Mouse (Mus musculus) brain, embryonic 14.5 days (tissue): Measurements from ENCODE around the gene Fap. TPM values are rescaled to one million over a fixed set of nuclear protein-coding genes. Genes with fewer than 3 reads are reported as not detected.

Experiments used
- DNase-seq: peaks from one replicate; pipeline ENCODE4 v3.0.0-alpha.2; 2011; ENCODE audit warnings: low read depth
- CTCF ChIP-seq: fragments of 200-500 bp; IDR thresholded peaks from 2 replicates; pipeline ENCODE4 v1.5.1; 2012; ENCODE audit warnings: inconsistent platforms, mild to moderate bottlenecking, moderate library complexity, borderline replicate concordance; ENCODE audit not compliant: insufficient read depth, insufficient read length; ENCODE audit errors: extremely low read depth
- POLR2A ChIP-seq: fragments of 200-500 bp; IDR thresholded peaks from 2 replicates; pipeline ENCODE4 v1.6.1; 2012; ENCODE audit warnings: mild to moderate bottlenecking, inconsistent platforms, borderline replicate concordance; ENCODE audit not compliant: poor library complexity, insufficient read depth, insufficient read length, severe bottlenecking; ENCODE audit errors: extremely low read depth
- polyA plus RNA-seq: library from polyadenylated mRNA; depleted of rRNA; stranded (reverse); fragments of >200 nt; gene quantifications from 2 replicates; pipeline ENCODE4 v1.2.3, GENCODE M21; 2012

Fap gene
- polyA plus RNA-seq, 1 experiment, result 1.7 TPM

DNA sequence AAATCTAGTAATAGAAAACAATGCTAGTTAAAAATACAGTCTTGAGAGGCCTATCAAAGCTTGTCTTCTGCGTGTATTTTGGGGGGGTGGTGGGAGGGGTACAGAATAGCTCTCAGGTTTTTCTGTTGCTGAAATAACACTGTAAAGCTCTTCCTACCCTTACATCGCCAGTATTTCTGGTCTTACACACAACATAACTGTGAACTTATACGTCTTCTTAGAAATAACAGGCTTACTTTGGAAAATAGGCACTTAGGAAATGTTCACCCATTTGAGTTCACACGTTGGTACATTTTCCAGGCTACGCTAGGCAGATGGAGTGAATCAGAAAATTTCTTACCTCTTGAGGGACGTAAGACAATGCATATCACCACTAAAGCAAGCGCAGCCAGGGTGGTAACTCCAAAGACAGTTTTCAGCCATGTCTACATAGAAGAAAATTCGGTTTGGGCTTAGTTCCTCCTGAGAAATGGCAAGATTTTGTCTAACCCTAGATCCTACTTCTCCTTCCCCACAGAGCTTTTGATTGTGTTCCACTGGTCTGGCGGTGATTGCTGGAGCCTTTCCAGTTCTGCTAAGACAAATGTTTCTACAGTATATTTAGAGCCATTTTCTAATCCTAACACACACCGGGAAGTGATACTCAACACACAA lies 649 bp downstream of the Fap start:
- TF ChIP-seq CTCF, result no peak
- no peak for TF ChIP-seq POLR2A
- DNase-seq, result peak; percentile 30

DNA sequence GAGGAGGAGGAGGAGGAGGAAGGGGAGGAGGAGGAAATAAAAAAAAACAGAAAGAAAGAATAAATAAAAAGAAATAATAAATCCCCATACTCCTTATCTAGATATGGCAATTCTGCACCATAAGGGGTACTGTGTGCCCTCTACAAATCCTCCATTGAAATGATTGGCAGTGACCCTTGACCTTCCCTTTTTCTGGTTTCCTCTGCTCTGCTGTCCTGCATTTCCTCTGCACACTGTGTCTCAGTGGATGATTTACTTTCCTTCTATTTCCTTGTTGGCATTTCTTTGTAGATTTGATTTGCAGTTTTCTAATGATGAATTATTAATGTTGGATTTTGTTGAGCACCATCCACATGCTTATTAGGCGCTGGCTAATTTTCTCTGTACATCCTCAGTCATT lies 9.2 kb downstream of the Fap start:
- no peak for DNase-seq
- no peak for TF ChIP-seq POLR2A
- no peak for TF ChIP-seq CTCF

DNA sequence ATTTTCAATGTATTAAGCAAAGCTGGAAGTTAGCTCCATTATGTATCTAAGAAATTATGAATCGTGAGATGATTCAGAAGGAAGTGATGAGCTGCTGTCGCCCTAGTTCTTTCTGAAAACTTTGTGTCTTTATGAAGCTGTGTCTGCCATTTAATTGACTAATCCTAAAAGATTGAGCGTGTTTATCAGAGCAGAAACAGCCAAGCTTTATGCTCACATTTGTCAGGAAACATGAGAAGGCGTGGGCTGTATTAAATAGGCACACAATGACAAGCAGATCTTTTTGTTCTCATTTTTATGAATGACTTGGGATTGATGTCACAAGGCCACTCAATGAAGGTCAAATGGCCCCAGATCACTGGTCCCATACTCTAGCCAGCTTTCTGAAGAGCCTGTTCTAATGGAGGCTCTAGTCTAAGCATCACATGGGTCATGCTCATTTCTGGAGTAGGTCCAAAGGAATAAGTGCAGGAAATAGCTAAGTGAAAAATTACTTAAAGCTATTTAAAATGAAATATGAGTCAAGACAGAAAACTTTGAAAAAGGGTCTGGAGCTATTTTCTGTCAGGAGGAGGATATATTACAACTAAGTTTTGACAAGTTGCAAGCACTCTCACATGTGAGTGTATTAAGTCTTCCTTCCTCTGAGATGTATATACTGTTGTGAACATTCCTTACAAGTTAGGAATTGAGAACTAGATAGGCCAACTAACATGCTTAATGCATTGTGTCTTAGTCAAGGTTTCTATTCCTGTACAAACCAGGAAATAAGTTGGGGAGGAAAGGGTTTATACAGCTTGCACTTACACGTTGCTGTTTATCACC lies 11.0 kb downstream of the Fap start:
- no peak for DNase-seq
- TF ChIP-seq POLR2A (no peak), CTCF (no peak)

DNA sequence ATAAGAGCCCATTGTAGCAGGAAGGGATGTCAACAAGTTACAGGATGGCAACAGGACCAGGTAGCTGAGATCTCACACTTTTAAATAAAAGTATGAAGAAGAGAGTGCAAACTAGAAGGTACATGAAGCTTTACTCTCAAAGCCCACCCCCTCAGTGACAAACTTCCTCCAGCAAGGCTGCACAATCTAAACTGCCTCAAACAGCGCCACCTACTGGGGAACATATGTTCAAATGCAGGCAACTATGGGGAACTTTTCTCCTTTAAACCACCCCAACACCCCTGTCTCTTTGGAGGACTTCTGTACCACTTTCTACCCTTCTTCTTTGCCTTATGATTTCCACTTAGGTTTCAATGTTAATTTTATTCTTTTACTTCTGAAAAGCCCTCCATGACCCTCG lies 16.5 kb downstream of the Fap start:
- TF ChIP-seq CTCF (peak; percentile 8; the same call in 1 of the 2 replicates), POLR2A (no peak)
- no peak for DNase-seq

DNA sequence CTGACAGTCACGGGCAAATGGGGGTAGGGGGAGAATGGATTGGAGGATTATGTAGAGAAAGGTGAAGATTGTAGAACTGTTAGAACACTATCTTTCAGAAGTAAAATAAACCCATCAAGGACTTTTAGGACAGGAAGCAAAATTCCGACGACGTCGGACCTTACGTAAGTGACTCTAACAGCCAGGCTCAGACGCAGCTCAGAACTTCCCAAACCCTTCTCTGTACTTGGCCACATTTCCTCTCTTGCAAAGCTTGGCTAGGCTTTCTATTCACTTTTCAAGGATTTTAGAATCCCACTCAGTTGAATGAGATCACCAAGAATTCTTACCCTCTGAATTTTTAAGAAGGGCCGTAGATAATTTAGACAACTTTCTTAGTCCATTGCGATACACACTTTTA lies 17.5 kb downstream of the Fap start:
- DNase-seq, result no peak
- TF ChIP-seq CTCF (no peak), POLR2A (no peak)

DNA sequence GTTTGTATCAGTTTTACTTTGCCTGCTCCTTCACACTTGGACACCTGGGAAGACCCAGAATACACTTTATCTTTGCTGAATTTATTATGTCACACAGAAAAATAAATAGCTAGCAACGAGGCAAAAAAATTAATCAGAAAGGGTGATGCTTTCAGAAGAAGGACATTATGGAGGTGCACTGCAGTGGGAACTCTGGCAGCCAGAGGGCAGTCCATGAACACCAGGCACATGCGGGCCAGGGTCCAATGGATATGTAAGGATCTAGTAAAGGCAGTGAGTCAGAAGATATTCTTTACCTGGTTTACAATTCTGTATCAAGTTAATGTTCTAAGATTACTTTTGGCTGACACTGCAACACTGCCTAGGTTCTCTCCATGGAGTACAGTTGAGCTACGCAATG lies 24.2 kb downstream of the Fap start:
- DNase-seq, result no peak
- no peak for TF ChIP-seq POLR2A
- no peak for TF ChIP-seq CTCF

DNA sequence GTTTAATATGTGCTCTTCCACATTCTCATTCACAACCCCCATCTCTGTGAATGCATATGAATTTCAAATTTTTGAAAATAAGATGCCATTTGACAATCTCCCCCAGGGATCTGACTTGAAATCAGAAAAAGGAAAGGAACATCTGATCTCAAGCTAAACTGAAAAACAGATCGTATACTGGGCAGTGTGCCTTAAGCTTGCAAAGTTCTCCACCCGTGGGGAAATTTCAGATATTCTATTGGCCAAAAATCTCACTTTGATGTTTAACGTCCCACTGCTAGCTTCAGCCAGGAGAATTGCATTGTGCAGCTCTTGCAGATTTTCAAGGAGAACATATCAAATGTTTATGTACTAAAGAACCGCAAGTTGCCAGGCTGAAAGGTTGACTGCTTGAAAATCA lies 24.7 kb downstream of the Fap start:
- no peak for TF ChIP-seq CTCF
- no peak for DNase-seq

DNA sequence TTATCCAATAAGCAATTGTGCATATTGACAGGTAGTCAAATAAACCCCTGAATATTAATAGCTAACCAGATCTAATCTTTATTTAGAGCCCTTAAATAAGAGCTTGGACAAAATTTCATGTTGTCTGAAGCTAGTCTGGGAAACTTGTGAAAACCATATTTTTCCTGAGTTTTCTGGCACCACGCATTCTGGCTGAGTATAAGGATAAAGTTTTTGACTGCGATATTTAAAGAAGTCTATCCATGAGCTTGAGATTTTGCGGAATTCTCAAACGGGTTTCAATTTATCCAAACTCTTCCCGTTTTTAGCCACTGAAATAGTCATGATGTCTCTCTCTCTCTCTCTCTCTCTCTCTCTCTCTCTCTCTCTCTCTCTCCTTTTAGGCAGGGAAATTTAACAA lies 25.8 kb downstream of the Fap start:
- no peak for DNase-seq
- TF ChIP-seq POLR2A, result no peak
- TF ChIP-seq CTCF, result no peak

DNA sequence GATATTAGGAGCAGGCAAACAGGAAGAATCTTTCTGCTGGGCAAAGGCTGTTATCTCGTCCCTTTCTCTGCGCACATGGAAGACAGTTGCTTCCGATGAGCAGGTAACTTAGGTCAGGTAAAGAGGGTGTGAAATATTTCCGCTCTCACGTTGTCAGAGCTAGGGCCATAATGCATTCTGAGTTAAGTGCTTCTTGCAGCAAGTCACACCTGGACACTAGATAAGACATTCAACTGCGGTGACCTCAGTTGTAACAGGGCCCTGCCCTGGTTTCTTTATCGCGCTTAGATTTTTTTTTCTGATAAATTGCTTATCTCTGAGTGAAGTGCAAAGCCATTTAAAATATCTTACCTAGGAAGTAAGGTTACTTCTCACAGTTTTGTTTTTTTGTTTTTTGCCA lies 38.4 kb downstream of the Fap start:
- DNase-seq, result no peak
- TF ChIP-seq POLR2A, result no peak

DNA sequence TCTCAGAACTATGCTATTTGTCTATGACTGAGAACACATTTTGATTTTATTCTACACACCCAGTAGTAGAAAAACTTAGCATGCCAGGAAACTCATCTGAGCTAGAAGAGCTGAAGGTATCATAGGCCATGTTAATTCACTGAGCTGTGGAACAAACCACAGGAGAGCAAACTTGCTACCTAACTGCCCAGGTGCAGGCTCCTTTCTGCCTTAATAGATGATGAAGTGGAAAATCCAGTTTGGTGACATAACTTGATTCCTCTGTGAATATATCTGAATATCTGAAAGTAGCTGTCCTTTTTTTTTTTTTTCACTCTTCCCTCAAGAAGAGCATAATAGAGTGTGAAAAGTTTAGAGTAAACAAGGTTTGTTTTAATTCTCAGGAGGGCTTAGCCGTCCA lies 42.8 kb downstream of the Fap start:
- DNase-seq, result no peak
- no peak for TF ChIP-seq POLR2A
- no peak for TF ChIP-seq CTCF

DNA sequence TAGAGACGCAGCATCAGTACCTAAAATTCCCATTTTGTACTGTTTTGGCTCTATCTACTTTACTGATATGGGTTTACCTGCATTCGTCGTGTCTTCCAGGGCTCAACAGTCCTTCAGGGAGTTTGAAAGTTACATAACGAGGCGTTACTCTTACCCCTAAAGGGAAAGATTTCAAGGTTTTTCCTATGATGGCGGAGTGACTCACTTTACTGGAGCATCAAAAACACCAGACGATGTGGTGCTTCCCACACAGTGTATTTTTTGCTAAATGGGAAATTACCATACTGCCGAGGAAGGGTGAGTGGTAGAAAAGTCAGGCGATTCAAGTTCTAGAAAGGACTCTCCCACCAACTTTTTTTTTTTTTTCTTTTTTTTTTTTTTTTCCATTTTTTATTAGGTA lies 47.5 kb downstream of the Fap start:
- no peak for TF ChIP-seq POLR2A
- no peak for TF ChIP-seq CTCF
- no peak for DNase-seq

DNA sequence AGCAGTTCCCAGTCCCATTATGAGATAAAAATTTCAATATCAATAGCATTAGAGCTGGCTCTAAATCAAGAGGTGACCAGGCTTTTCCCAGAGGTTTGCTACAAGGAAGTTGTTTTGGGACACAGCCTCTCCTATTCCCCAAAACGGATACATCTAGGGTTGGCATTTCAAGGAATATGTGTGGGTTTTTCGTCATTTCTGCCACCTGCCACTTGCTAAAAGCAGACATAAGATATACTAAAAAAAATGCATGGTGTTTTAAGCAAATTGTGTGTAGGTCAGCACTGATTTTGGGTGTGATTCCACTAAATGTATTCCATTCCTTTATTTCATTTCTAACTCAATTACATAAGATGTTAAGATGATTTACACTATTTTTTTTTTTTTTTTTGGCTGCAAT lies 56.1 kb downstream of the Fap start:
- DNase-seq, result no peak
- no peak for TF ChIP-seq CTCF
- no peak for TF ChIP-seq POLR2A
